ENCODE assay signal across 20 mouse cellular contexts in genomic region chr5:139216774-139217173, GRCm38 (mm10). TPM values are rescaled to one million over a fixed set of nuclear protein-coding genes. Genes with fewer than 3 reads are reported as not detected.
DNase-seq lines count a peak whose midpoint lies in the region; ATAC-seq and TF ChIP-seq lines count a peak whose summit lies in the region.
"Had no signal": no experiment of that assay in that cellular context is flagged by ENCODE, and none has a peak within 500 bp of the region (broad histone marks: within the 10 kb centered on the region; RNA-seq: fewer than 3 reads in every experiment).

No protein-coding gene starts in this region.

- H3K27ac ChIP-seq in layer of hippocampus, adult 2 months, result peak overlapping the region; percentile 20; the same call in 1 of the 2 replicates
- H3K27ac ChIP-seq in liver, embryonic 13.5 days, result peak overlapping the region; percentile 16; the same call in 1 of the 2 replicates
- peak overlapping the region; percentile 15; the same call in 1 of the 2 replicates for H3K27ac ChIP-seq in cortical plate, adult 2 months (ENCODE audit: insufficient read depth, low read length)
- H3K27ac ChIP-seq: embryonic facial prominence, embryonic 15.5 days; heart, embryonic 10.5 days; hindbrain, embryonic 13.5 days; intestine, embryonic 15.5 days had no signal

- no peak overlapping the region for H3K9ac ChIP-seq in liver, embryonic 13.5 days
- H3K9ac ChIP-seq: embryonic facial prominence, embryonic 15.5 days; hindbrain, embryonic 13.5 days; intestine, embryonic 15.5 days had no signal

- no peak for TF ChIP-seq CTCF in layer of hippocampus, adult 2 months (conservative IDR thresholded peaks at IDR 0.05)
- no peak for TF ChIP-seq CTCF in cortical plate, adult 2 months (IDR thresholded peaks at IDR 0.05; ENCODE audit: extremely low read depth, insufficient read depth, low read length)

- WGBS in liver, embryonic 13.5 days (ENCODE audit: insufficient replicate concordance), result 82% methylated on average over 3 of the region's 3 CpGs

- H3K4me1 ChIP-seq in liver, embryonic 13.5 days (replicated peaks), result peaks cover 19% of the 10 kb centered on the region; the same call in 1 of the 2 replicates
- peaks cover 7% of the 10 kb centered on the region for H3K4me1 ChIP-seq in cortical plate, adult 2 months (ENCODE audit: control insufficient read depth, insufficient read depth, low read length)
- H3K4me1 ChIP-seq: embryonic facial prominence, embryonic 15.5 days; intestine, embryonic 15.5 days had no signal

- H3K4me2 ChIP-seq in liver, embryonic 13.5 days, result no peak overlapping the region
- H3K4me2 ChIP-seq: embryonic facial prominence, embryonic 15.5 days; hindbrain, embryonic 13.5 days; intestine, embryonic 15.5 days had no signal

- DNase-seq in layer of hippocampus, adult 2 months (ENCODE audit: low spot score in 2 of 2), result no peak
- DNase-seq in layer of hippocampus, adult 11-12 months (ENCODE audit: low spot score), result no peak
- no peak for DNase-seq in liver, embryonic 13.5 days
- DNase-seq in liver, result no peak
- DNase-seq in skeletal muscle tissue, adult 2 months (ENCODE audit: low read depth, low spot score), result peak; percentile 70
- DNase-seq: adrenal gland, adult 2 months; adrenal gland, postnatal 36 days; cerebellum, adult 11-12 months; cerebellum, adult 9-10 months; cerebellum, postnatal 25 days; heart, adult 18-20 months; heart, postnatal 10 days had no signal

- ATAC-seq in liver, embryonic 13.5 days (ENCODE audit: low read depth), result no peak
- no peak for ATAC-seq in erythroid progenitor cell, adult 5-6 weeks (replicated peaks; ENCODE audit: low FRiP score, poor library complexity, severe bottlenecking)
- ATAC-seq: forebrain, embryonic 16.5 days; intestine, embryonic 15.5 days had no signal

- no peak overlapping the region for H3K4me3 ChIP-seq in layer of hippocampus, adult 2 months
- H3K4me3 ChIP-seq in liver, embryonic 13.5 days (replicated peaks), result no peak overlapping the region
- no peak overlapping the region for H3K4me3 ChIP-seq in cortical plate, adult 2 months (ENCODE audit: insufficient read depth, low read length)
- H3K4me3 ChIP-seq: embryonic facial prominence, embryonic 15.5 days; erythroblast, embryonic 14.5 days; heart, embryonic 10.5 days; hindbrain, embryonic 13.5 days; intestine, embryonic 15.5 days had no signal

- H3K9me3 ChIP-seq in liver, embryonic 13.5 days (replicated peaks), result no peaks in the 10 kb centered on the region
- H3K9me3 ChIP-seq: embryonic facial prominence, embryonic 15.5 days; heart, embryonic 10.5 days; hindbrain, embryonic 13.5 days; intestine, embryonic 15.5 days had no signal

- H3K36me3 ChIP-seq in liver, embryonic 13.5 days, result peaks cover 62% of the 10 kb centered on the region

- H3K27me3 ChIP-seq in liver, embryonic 13.5 days, result no peaks in the 10 kb centered on the region
- H3K27me3 ChIP-seq: embryonic facial prominence, embryonic 15.5 days; hindbrain, embryonic 13.5 days; intestine, embryonic 15.5 days had no signal

- TF ChIP-seq POLR2A in cortical plate, adult 2 months (IDR thresholded peaks at IDR 0.05; ENCODE audit: extremely low read depth, insufficient read depth, low read length), result no peak

RNA-seq across cellular contexts. Expression of gene Sun1, which starts 16.3 kb away (rescaled TPM):
- total RNA-seq in layer of hippocampus, adult 2 months (2021), result 10 to 100 TPM; 78.8 to 91.0 TPM
- polyA plus RNA-seq in liver, embryonic 13.5 days (2015; fragmentation: Nextera tagmentation; extraction: Ambion mirVana), result 20.9 and 23.7 TPM in 2 replicates
- 115 and 128 TPM in 2 replicates for polyA plus RNA-seq in cortical plate, adult 2 months (2012; rRNA removed)
- total RNA-seq in erythroid progenitor cell, adult 5-6 weeks (2015; ENCODE audit: low replicate concordance), result 77.5 and 111 TPM in 2 replicates
- 99.6 and 190 TPM in 2 replicates for total RNA-seq in erythroid progenitor cell, adult 5-6 weeks (2017; ENCODE audit: low replicate concordance)

RNA-seq across cellular contexts. Expression of gene Get4, which starts 35.4 kb away (rescaled TPM):
- total RNA-seq in layer of hippocampus, adult 2 months (2021), result 10 to 100 TPM; 52.5 to 53.8 TPM
- polyA plus RNA-seq in liver, embryonic 13.5 days (2015; fragmentation: Nextera tagmentation; extraction: Ambion mirVana), result 135 and 141 TPM in 2 replicates
- 82.6 and 89.5 TPM in 2 replicates for polyA plus RNA-seq in cortical plate, adult 2 months (2012; rRNA removed)
- 35.6 and 36.4 TPM in 2 replicates for total RNA-seq in erythroid progenitor cell, adult 5-6 weeks (2015; ENCODE audit: low replicate concordance)
- total RNA-seq in erythroid progenitor cell, adult 5-6 weeks (2017; ENCODE audit: low replicate concordance), result 21.9 and 36.6 TPM in 2 replicates
